Comparison of ENCODE assay signal across 22 mouse cellular contexts in the genomic region with DNA sequence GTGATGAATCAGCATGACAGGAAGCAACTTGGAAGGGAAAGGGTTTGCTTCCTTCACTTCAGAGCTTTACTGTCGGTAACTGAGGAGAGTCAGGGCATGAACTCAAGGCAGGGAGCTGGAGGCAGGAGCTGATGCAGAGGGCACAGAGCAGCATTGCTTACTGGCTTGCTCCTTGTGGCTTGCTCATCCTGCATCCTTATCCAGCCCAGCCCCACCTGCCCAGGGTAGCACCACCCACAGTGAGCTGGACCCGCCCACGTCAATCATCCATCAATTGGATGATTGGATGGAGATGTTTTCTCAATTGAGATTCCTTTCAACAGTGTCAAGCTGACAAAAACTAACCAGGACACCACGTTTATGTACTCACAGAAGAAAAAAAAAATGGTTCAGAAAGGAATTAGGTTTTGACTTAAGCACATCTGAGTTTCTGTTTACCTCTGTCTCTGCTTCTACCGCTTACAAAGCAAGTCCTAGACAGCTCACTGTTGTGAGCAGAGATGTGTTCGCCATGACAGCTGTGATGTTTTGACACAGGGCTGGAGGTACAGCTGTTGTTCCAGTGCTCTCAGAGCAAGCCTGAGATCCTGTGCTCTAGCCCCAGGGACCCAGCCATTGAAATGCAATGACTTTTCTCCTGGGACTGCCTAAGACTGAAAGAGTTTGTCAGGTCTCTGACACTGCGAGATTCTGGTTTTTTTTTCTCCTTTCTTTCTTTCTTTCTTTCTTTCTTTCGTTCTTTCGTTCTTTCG.
DNase-seq lines count a peak whose midpoint lies in the region; ATAC-seq lines count a peak whose summit lies in the region.
"Had no signal": no experiment of that assay in that cellular context is flagged by ENCODE, and none has a peak within 500 bp of the region (broad histone marks: within the 10 kb centered on the region; RNA-seq: fewer than 3 reads in every experiment).

No protein-coding gene starts in this region.

- DNase-seq in forebrain, embryonic 11.5 days (ENCODE audit: low spot score): peak; percentile 52
- peak; percentile 32 for DNase-seq in midbrain, embryonic 14.5 days
- peak; percentile 62 for DNase-seq in ZHBTc4 (ENCODE audit: low read depth, low spot score)
- no peak for DNase-seq in gastrocnemius, postnatal 25 days
- DNase-seq in right cerebral cortex, postnatal 36 days (ENCODE audit: low spot score in 2 of 2): no peak
- DNase-seq: cerebellum, adult 9-10 months; gastrocnemius, postnatal 36 days; kidney, adult 11 months; kidney, postnatal 10 days; right cerebral cortex, adult 18-20 months; spleen, adult 18-20 months; thymus, postnatal 14 days had no signal

- no peak overlapping the region for H3K27ac ChIP-seq in forebrain, embryonic 11.5 days (ENCODE audit: low read depth, low read length)
- no peak overlapping the region for H3K27ac ChIP-seq in forebrain, embryonic 13.5 days
- no peak overlapping the region for H3K27ac ChIP-seq in midbrain, embryonic 14.5 days (replicated peaks; ENCODE audit: low read depth, low read length)
- no peak overlapping the region for H3K27ac ChIP-seq in midbrain, embryonic 15.5 days
- H3K27ac ChIP-seq: hindbrain, embryonic 13.5 days; layer of hippocampus, adult 2 months; left cerebral cortex, adult 2 months; limb, embryonic 12.5 days; liver, embryonic 14.5 days; stomach, embryonic 15.5 days had no signal

- H3K9ac ChIP-seq in forebrain, embryonic 11.5 days (ENCODE audit: low read length): no peak overlapping the region
- no peak overlapping the region for H3K9ac ChIP-seq in forebrain, embryonic 13.5 days
- no peak overlapping the region for H3K9ac ChIP-seq in midbrain, embryonic 14.5 days (replicated peaks; ENCODE audit: low read length)
- no peak overlapping the region for H3K9ac ChIP-seq in midbrain, embryonic 15.5 days
- H3K9ac ChIP-seq: hindbrain, embryonic 13.5 days; limb, embryonic 12.5 days; liver, embryonic 14.5 days; stomach, embryonic 15.5 days had no signal

- H3K9me3 ChIP-seq in forebrain, embryonic 11.5 days (ENCODE audit: control insufficient read depth, low read length): no peaks in the 10 kb centered on the region
- no peaks in the 10 kb centered on the region for H3K9me3 ChIP-seq in forebrain, embryonic 13.5 days (replicated peaks)
- H3K9me3 ChIP-seq in midbrain, embryonic 14.5 days (ENCODE audit: control insufficient read depth, low read length): no peaks in the 10 kb centered on the region
- H3K9me3 ChIP-seq in midbrain, embryonic 15.5 days: no peaks in the 10 kb centered on the region
- H3K9me3 ChIP-seq: hindbrain, embryonic 13.5 days; limb, embryonic 12.5 days; stomach, embryonic 15.5 days had no signal

- peaks cover 15% of the 10 kb centered on the region for H3K4me1 ChIP-seq in forebrain, embryonic 11.5 days (replicated peaks; ENCODE audit: control insufficient read depth, insufficient read depth, low read length)
- H3K4me1 ChIP-seq in forebrain, embryonic 13.5 days: peaks cover 39% of the 10 kb centered on the region
- H3K4me1 ChIP-seq in midbrain, embryonic 14.5 days (ENCODE audit: control insufficient read depth, insufficient read depth, low read length): peaks cover 3% of the 10 kb centered on the region
- peaks cover 5% of the 10 kb centered on the region for H3K4me1 ChIP-seq in midbrain, embryonic 15.5 days

- 19% methylated on average over 10 of the region's 10 CpGs for WGBS in forebrain, embryonic 11.5 days
- WGBS in forebrain, embryonic 13.5 days: 23% methylated on average over 10 of the region's 10 CpGs
- WGBS in midbrain, embryonic 14.5 days: 21% methylated on average over 10 of the region's 10 CpGs
- 25% methylated on average over 10 of the region's 10 CpGs for WGBS in midbrain, embryonic 15.5 days

- H3K4me2 ChIP-seq in forebrain, embryonic 11.5 days (ENCODE audit: low read depth, low read length, severe bottlenecking): no peak overlapping the region
- no peak overlapping the region for H3K4me2 ChIP-seq in forebrain, embryonic 13.5 days
- H3K4me2 ChIP-seq in midbrain, embryonic 14.5 days (ENCODE audit: low read length): no peak overlapping the region
- no peak overlapping the region for H3K4me2 ChIP-seq in midbrain, embryonic 15.5 days
- H3K4me2 ChIP-seq: hindbrain, embryonic 13.5 days; limb, embryonic 12.5 days; stomach, embryonic 15.5 days had no signal

- no peaks in the 10 kb centered on the region for H3K36me3 ChIP-seq in forebrain, embryonic 11.5 days (ENCODE audit: control insufficient read depth, insufficient read depth, low read length)
- no peaks in the 10 kb centered on the region for H3K36me3 ChIP-seq in forebrain, embryonic 13.5 days (ENCODE audit: poor library complexity, severe bottlenecking)
- H3K36me3 ChIP-seq in midbrain, embryonic 14.5 days (ENCODE audit: control insufficient read depth, insufficient read depth, low read length): no peaks in the 10 kb centered on the region
- no peaks in the 10 kb centered on the region for H3K36me3 ChIP-seq in midbrain, embryonic 15.5 days (replicated peaks)
- H3K36me3 ChIP-seq: hindbrain, embryonic 13.5 days; limb, embryonic 12.5 days; stomach, embryonic 15.5 days had no signal

- peaks cover 10% of the 10 kb centered on the region for H3K27me3 ChIP-seq in forebrain, embryonic 11.5 days (ENCODE audit: control insufficient read depth, insufficient read depth, low read length)
- H3K27me3 ChIP-seq in forebrain, embryonic 13.5 days: peaks cover 9% of the 10 kb centered on the region
- H3K27me3 ChIP-seq in midbrain, embryonic 14.5 days (ENCODE audit: control insufficient read depth, insufficient read depth, low read length): peaks cover 14% of the 10 kb centered on the region; the same call in 1 of the 2 replicates
- H3K27me3 ChIP-seq in midbrain, embryonic 15.5 days (replicated peaks): no peaks in the 10 kb centered on the region
- H3K27me3 ChIP-seq: stomach, embryonic 15.5 days had no signal

- no peak overlapping the region for H3K4me3 ChIP-seq in forebrain, embryonic 11.5 days (ENCODE audit: low read depth, low read length)
- no peak overlapping the region for H3K4me3 ChIP-seq in forebrain, embryonic 13.5 days
- no peak overlapping the region for H3K4me3 ChIP-seq in midbrain, embryonic 14.5 days (replicated peaks; ENCODE audit: low read depth, low read length)
- H3K4me3 ChIP-seq in midbrain, embryonic 15.5 days: no peak overlapping the region
- H3K4me3 ChIP-seq: erythroblast, embryonic 14.5 days; hindbrain, embryonic 13.5 days; layer of hippocampus, adult 2 months; left cerebral cortex, adult 2 months; limb, embryonic 12.5 days; stomach, embryonic 15.5 days had no signal

- 0 out of 2 replicates have a peak, but pooled peaks have one; percentile 32 for ATAC-seq in forebrain, embryonic 11.5 days (replicated peaks; ENCODE audit: low FRiP score)
- no peak for ATAC-seq in forebrain, embryonic 13.5 days
- ATAC-seq in midbrain, embryonic 14.5 days (ENCODE audit: low FRiP score, low TSS enrichment): no peak
- ATAC-seq in midbrain, embryonic 15.5 days (replicated peaks): no peak
- 0 out of 2 replicates have a peak, but pooled peaks have one; percentile 26 for ATAC-seq in megakaryocyte-erythroid progenitor cell, adult 5-6 weeks (replicated peaks; ENCODE audit: low FRiP score, low TSS enrichment, poor library complexity, severe bottlenecking)

Comparison
In these comparisons a context has a peak if more than half of its experiments do, and no peak if none do; other contexts are left out.
1. ATAC-seq: peak in forebrain, embryonic 11.5 days (single experiment) and megakaryocyte-erythroid progenitor cell, adult 5-6 weeks (single experiment); none in forebrain, embryonic 13.5 days (single experiment), midbrain, embryonic 14.5 days (single experiment) and midbrain, embryonic 15.5 days (single experiment).
2. DNase-seq: peak in forebrain, embryonic 11.5 days (single experiment), midbrain, embryonic 14.5 days (single experiment) and ZHBTc4 (single experiment); none in gastrocnemius, postnatal 25 days (single experiment) and right cerebral cortex, postnatal 36 days (0 of 2).